Mouse (Mus musculus): Measurements from ENCODE around the gene Snx1. TPM values are rescaled to one million over a fixed set of nuclear protein-coding genes. Genes with fewer than 3 reads are reported as not detected.

Snx1 gene
- total and polyA plus RNA-seq, 3 experiments: 86.4 to 186 (median 110) TPM

GRCm38 (mm10) chr9:66081999-66082398 lies 44.4 kb downstream of the Snx1 start:
- in situ Hi-C loops (cut with MboI; ENCODE audit: low pct_ligation_motif_present, low pct_unique_long_range_greater_than_20kb, low sequenced_read_pairs) (no loop called here), dilution Hi-C loops (cut with MboI; ENCODE audit: extremely low pct_ligation_motif_present, extremely low pct_unique_long_range_greater_than_20kb, low sequenced_read_pairs) (no loop called here)
- TF ChIP-seq SIN3A (IDR thresholded peaks at IDR 0.05; ENCODE audit: low read length) (peak; percentile 37; the same call in 1 of the 2 replicates), ZMIZ1 (IDR thresholded peaks at IDR 0.05; ENCODE audit: low read depth, low read length) (no peak), CHD2 (IDR thresholded peaks at IDR 0.05; ENCODE audit: low read length) (peak; percentile 60), MEF2A (IDR thresholded peaks at IDR 0.05; ENCODE audit: borderline replicate concordance, low read depth, low read length) (peak; percentile 69; the same call in 1 of the 2 replicates), ZKSCAN1 (IDR thresholded peaks at IDR 0.05; ENCODE audit: borderline replicate concordance, low read depth, low read length) (no peak), TCF12 (IDR thresholded peaks at IDR 0.05; ENCODE audit: low read depth, low read length) (peak; percentile 48), CTCF (conservative IDR thresholded peaks at IDR 0.05 in 1 of 2, IDR thresholded peaks at IDR 0.05 in 1 of 2; ENCODE audit: low read depth in 2 of 2, low read length in 2 of 2) (no peak), ZNF384 (IDR thresholded peaks at IDR 0.05; ENCODE audit: low read depth, low read length) (peak; percentile 85), RCOR1 (conservative IDR thresholded peaks at IDR 0.05; ENCODE audit: low read depth, low read length) (peak; percentile 94), ETS1 (conservative IDR thresholded peaks at IDR 0.05; ENCODE audit: low read depth, low read length) (peak; percentile 69; the same call in 1 of the 2 replicates), JUN (IDR thresholded peaks at IDR 0.05; ENCODE audit: insufficient read depth, low read depth, low read length) (peak; percentile 92), IRF4 (IDR thresholded peaks at IDR 0.05; ENCODE audit: low read depth, low read length) (peak; percentile 99), EP300 (IDR thresholded peaks at IDR 0.05; ENCODE audit: low read length) (peak; percentile 99), JUND (conservative IDR thresholded peaks at IDR 0.05; ENCODE audit: low read depth, low read length) (peak; percentile 96), BHLHE40 (IDR thresholded peaks at IDR 0.05; ENCODE audit: low read depth, low read length) (peak; percentile 38), ELF1 (IDR thresholded peaks at IDR 0.05; ENCODE audit: low read depth, low read length) (0 out of 2 replicates have a peak, but pooled peaks have one; percentile 17)
- peaks cover 9 to 26% of the 10 kb centered on the region in 2 experiments for H3K4me1 ChIP-seq (ENCODE audit: control insufficient read depth in 1 of 2, insufficient read depth in 2 of 2)
- peaks cover 3 to 21% of the 10 kb centered on the region in 2 experiments for H3K36me3 ChIP-seq (replicated peaks in 1 of 2; ENCODE audit: control insufficient read depth in 1 of 2, insufficient read depth in 1 of 2, low read length in 1 of 2)
- H3K9ac ChIP-seq (ENCODE audit: insufficient read depth, low read depth): no peak overlapping the region
- DNase-seq (ENCODE audit: extremely low read depth): peak; percentile 85
- H3K9me3 ChIP-seq (replicated peaks; ENCODE audit: low read length): no peaks in the 10 kb centered on the region
- no peaks in the 10 kb centered on the region for H3K79me2 ChIP-seq (replicated peaks; ENCODE audit: control insufficient read depth, extremely low read depth, insufficient read depth, poor library complexity, severe bottlenecking)
- no peaks in the 10 kb centered on the region for H3K27me3 ChIP-seq (replicated peaks)
- peak overlapping the region; percentile 34 for H3K4me2 ChIP-seq (ENCODE audit: insufficient read depth, low read depth, poor library complexity, severe bottlenecking)
- H3K27ac ChIP-seq (ENCODE audit: insufficient read depth, low read depth): peak overlapping the region; percentile 40
- no peak overlapping the region for H3K4me3 ChIP-seq (replicated peaks in 1 of 3; ENCODE audit: low read depth in 2 of 3, low read length in 2 of 3, poor library complexity in 1 of 3)

- peaks cover 9 to 28% of the 10 kb centered on the region in 2 experiments for H3K4me1 ChIP-seq (ENCODE audit: control insufficient read depth in 1 of 2, insufficient read depth in 2 of 2)
- no peak for TF ChIP-seq CHD1 (IDR thresholded peaks at IDR 0.05; ENCODE audit: low read depth, low read length)
- TF ChIP-seq USF1 (IDR thresholded peaks at IDR 0.05; ENCODE audit: low read depth, low read length): no peak
- TF ChIP-seq MAFK (IDR thresholded peaks at IDR 0.05; ENCODE audit: insufficient replicate concordance, low read length): no peak
- no peak for TF ChIP-seq TCF12 (IDR thresholded peaks at IDR 0.05; ENCODE audit: low read depth, low read length)
- no peak for TF ChIP-seq EP300 (IDR thresholded peaks at IDR 0.05; ENCODE audit: low read length)
- TF ChIP-seq ZMIZ1 (IDR thresholded peaks at IDR 0.05; ENCODE audit: low read depth, low read length): no peak
- no peak for TF ChIP-seq USF2 (conservative IDR thresholded peaks at IDR 0.05; ENCODE audit: low read depth, low read length)
- no peak for TF ChIP-seq SMC3 (IDR thresholded peaks at IDR 0.05; ENCODE audit: low read depth, low read length)
- TF ChIP-seq MEF2A (IDR thresholded peaks at IDR 0.05; ENCODE audit: borderline replicate concordance, low read depth, low read length): no peak
- TF ChIP-seq MYC (IDR thresholded peaks at IDR 0.05; ENCODE audit: low read depth, low read length): no peak
- no peak for TF ChIP-seq RAD21 (IDR thresholded peaks at IDR 0.05; ENCODE audit: low read depth, low read length)
- TF ChIP-seq GABPA (IDR thresholded peaks at IDR 0.05; ENCODE audit: insufficient replicate concordance, low read depth, low read length): no peak
- TF ChIP-seq KAT2A (IDR thresholded peaks at IDR 0.05; ENCODE audit: insufficient replicate concordance, low read length): no peak
- no peak for TF ChIP-seq TBP (conservative IDR thresholded peaks at IDR 0.05; ENCODE audit: low read depth, low read length)
- TF ChIP-seq IRF4 (IDR thresholded peaks at IDR 0.05; ENCODE audit: low read depth, low read length): no peak
- TF ChIP-seq HCFC1 (IDR thresholded peaks at IDR 0.05; ENCODE audit: low read depth, low read length): no peak
- TF ChIP-seq RCOR1 (conservative IDR thresholded peaks at IDR 0.05; ENCODE audit: low read depth, low read length): no peak
- no peak for DNase-seq (ENCODE audit: extremely low read depth)
- no peaks in the 10 kb centered on the region for H3K27me3 ChIP-seq (replicated peaks)
- H3K9me3 ChIP-seq (replicated peaks; ENCODE audit: low read length): no peaks in the 10 kb centered on the region
- no peak overlapping the region for H3K27ac ChIP-seq (ENCODE audit: insufficient read depth, low read depth)
- H3K4me3 ChIP-seq (replicated peaks in 1 of 3; ENCODE audit: low read depth in 2 of 3, low read length in 2 of 3, poor library complexity in 1 of 3): no peak overlapping the region
- H3K36me3 ChIP-seq (replicated peaks in 1 of 2; ENCODE audit: control insufficient read depth in 1 of 2, insufficient read depth in 1 of 2, low read length in 1 of 2): peaks cover 0 to 13% of the 10 kb centered on the region in 2 experiments
- no peaks in the 10 kb centered on the region for H3K79me2 ChIP-seq (replicated peaks; ENCODE audit: control insufficient read depth, extremely low read depth, insufficient read depth, poor library complexity, severe bottlenecking)
- dilution Hi-C loops (cut with MboI; ENCODE audit: extremely low pct_ligation_motif_present, extremely low pct_unique_long_range_greater_than_20kb, low sequenced_read_pairs) (no loop called here), in situ Hi-C loops (cut with MboI; ENCODE audit: low pct_ligation_motif_present, low pct_unique_long_range_greater_than_20kb, low sequenced_read_pairs) (no loop called here)
- no peak overlapping the region for H3K9ac ChIP-seq (ENCODE audit: insufficient read depth, low read depth)
- no peak overlapping the region for H3K4me2 ChIP-seq (ENCODE audit: insufficient read depth, low read depth, poor library complexity, severe bottlenecking)
Measured at GRCm38 (mm10) chr9:66080804-66081459, 45.5 kb downstream of the Snx1 start.

All from CH12.LX (cell line).